Mouse (Mus musculus) CH12.LX (cell line): ENCODE measurements around the gene Oscar. TPM values are rescaled to one million over a fixed set of nuclear protein-coding genes. Genes with fewer than 3 reads are reported as not detected.

Source experiments
- DNase-seq: peaks from one replicate; pipeline ENCODE4 v3.0.0-alpha.2; 2013; ENCODE audit errors: extremely low read depth
- H3K27ac ChIP-seq: 2 replicates; pipeline ENCODE4 v1.5.1; 2012; ENCODE audit warnings: low read depth, mild to moderate bottlenecking, control low read depth, moderate library complexity; ENCODE audit not compliant: insufficient read depth
- H3K27me3 ChIP-seq: replicated peaks from 2 replicates; pipeline ENCODE3; 2012; ENCODE audit warnings: inconsistent platforms
- H3K36me3 ChIP-seq, 2 experiments: replicated peaks in 1 of 2; 2 replicates each; pipeline versions ENCODE3 to v1.6.1; 2012; ENCODE audit warnings: inconsistent platforms in 1 of 2, low read length in 1 of 2, mild to moderate bottlenecking in 1 of 2, mixed read lengths in 1 of 2, moderate library complexity in 1 of 2; ENCODE audit not compliant: control insufficient read depth in 1 of 2, insufficient read depth in 1 of 2
- H3K4me1 ChIP-seq, 2 experiments: 2 replicates each; pipeline ENCODE4 v1.6.1; 2012; ENCODE audit warnings: inconsistent platforms in 1 of 2, moderate library complexity in 1 of 2; ENCODE audit not compliant: insufficient read depth in 2 of 2, control insufficient read depth in 1 of 2
- H3K4me2 ChIP-seq: 2 replicates; pipeline ENCODE4 v1.6.1; 2012; ENCODE audit warnings: low read depth, mild to moderate bottlenecking, control low read depth; ENCODE audit not compliant: poor library complexity, insufficient read depth, severe bottlenecking
- H3K4me3 ChIP-seq, 3 experiments: fragments of 150-350 bp in 1 of 3; sonication (generic) in 1 of 3; replicated peaks in 1 of 3; 2 replicates each; pipeline versions ENCODE3 to v1.5.1; 2011 to 2012; ENCODE audit warnings: low read depth in 2 of 3, low read length in 2 of 3, mild to moderate bottlenecking in 2 of 3, moderate library complexity in 2 of 3, control low read depth in 1 of 3, improper control_type of control experiment in 1 of 3, inconsistent platforms in 1 of 3, mixed read lengths in 1 of 3; ENCODE audit not compliant: poor library complexity in 1 of 3
- H3K79me2 ChIP-seq: replicated peaks from 2 replicates; pipeline ENCODE4 v1.6.1; 2012; ENCODE audit warnings: mild to moderate bottlenecking, moderate library complexity; ENCODE audit not compliant: control insufficient read depth, poor library complexity, insufficient read depth, severe bottlenecking; ENCODE audit errors: extremely low read depth
- H3K9ac ChIP-seq: 2 replicates; pipeline ENCODE4 v1.6.1; 2012; ENCODE audit warnings: low read depth, mild to moderate bottlenecking, control low read depth, moderate library complexity; ENCODE audit not compliant: insufficient read depth
- H3K9me3 ChIP-seq: replicated peaks from 2 replicates; pipeline ENCODE3; 2012; ENCODE audit warnings: low read length, inconsistent platforms, mixed read lengths
- BHLHE40 ChIP-seq: IDR thresholded peaks from 2 replicates; pipeline ENCODE4 v1.6.1; 2011; ENCODE audit warnings: mild to moderate bottlenecking, low read depth, low read length, improper control_type of control experiment
- CHD2 ChIP-seq: IDR thresholded peaks from 2 replicates; pipeline ENCODE4 v1.6.1; 2011; ENCODE audit warnings: low read length, improper control_type of control experiment
- CTCF ChIP-seq, 2 experiments: IDR thresholded peaks in 1 of 2; conservative IDR thresholded peaks in 1 of 2; 2 replicates each; pipeline ENCODE4 v1.5.1; 2011 to 2012; ENCODE audit warnings: low read depth in 2 of 2, low read length in 2 of 2, improper control_type of control experiment in 1 of 2, inconsistent platforms in 1 of 2, mild to moderate bottlenecking in 1 of 2, moderate library complexity in 1 of 2
- E2F4 ChIP-seq: IDR thresholded peaks from 2 replicates; pipeline ENCODE4 v1.6.1; 2011; ENCODE audit warnings: low read depth, low read length, improper control_type of control experiment; ENCODE audit not compliant: insufficient replicate concordance
- ELF1 ChIP-seq: IDR thresholded peaks from 2 replicates; pipeline ENCODE4 v1.6.1; 2014; ENCODE audit warnings: low read depth, mild to moderate bottlenecking, inconsistent platforms, low read length, improper control_type of control experiment
- EP300 ChIP-seq: IDR thresholded peaks from 2 replicates; pipeline ENCODE4 v1.6.1; 2011; ENCODE audit warnings: low read length, improper control_type of control experiment
- HCFC1 ChIP-seq: IDR thresholded peaks from 2 replicates; pipeline ENCODE4 v1.6.1; 2012; ENCODE audit warnings: low read depth, mild to moderate bottlenecking, inconsistent platforms, low read length, improper control_type of control experiment
- JUN ChIP-seq: IDR thresholded peaks from 2 replicates; pipeline ENCODE4 v1.6.1; 2011; ENCODE audit warnings: low read depth, mild to moderate bottlenecking, low read length, improper control_type of control experiment, moderate library complexity; ENCODE audit not compliant: insufficient read depth
- JUND ChIP-seq: conservative IDR thresholded peaks from 2 replicates; pipeline ENCODE4 v1.6.1; 2011; ENCODE audit warnings: low read depth, low read length, improper control_type of control experiment
- MAFK ChIP-seq: IDR thresholded peaks from 2 replicates; pipeline ENCODE4 v1.6.1; 2011; ENCODE audit warnings: low read length, improper control_type of control experiment; ENCODE audit not compliant: insufficient replicate concordance
- MAX ChIP-seq: IDR thresholded peaks from 2 replicates; pipeline ENCODE4 v1.6.1; 2011; ENCODE audit warnings: low read length, improper control_type of control experiment
- MAZ ChIP-seq: IDR thresholded peaks from 2 replicates; pipeline ENCODE4 v1.6.1; 2012; ENCODE audit warnings: low read depth, mild to moderate bottlenecking, inconsistent platforms, low read length, improper control_type of control experiment, moderate library complexity
- MEF2A ChIP-seq: IDR thresholded peaks from 2 replicates; pipeline ENCODE4 v1.6.1; 2014; ENCODE audit warnings: low read depth, mild to moderate bottlenecking, inconsistent platforms, low read length, improper control_type of control experiment, borderline replicate concordance
- MXI1 ChIP-seq: IDR thresholded peaks from 2 replicates; pipeline ENCODE4 v1.6.1; 2011; ENCODE audit warnings: mild to moderate bottlenecking, low read depth, low read length, improper control_type of control experiment
- MYC ChIP-seq: IDR thresholded peaks from 2 replicates; pipeline ENCODE4 v1.6.1; 2011; ENCODE audit warnings: low read depth, mild to moderate bottlenecking, improper control_type of control experiment, low read length
- POLR2A ChIP-seq: IDR thresholded peaks from 2 replicates; pipeline ENCODE4 v1.6.1; 2011; ENCODE audit warnings: low read depth, mild to moderate bottlenecking, improper control_type of control experiment, low read length
- POLR2AphosphoS2 ChIP-seq: IDR thresholded peaks from 2 replicates; pipeline ENCODE4 v1.6.1; 2011; ENCODE audit warnings: low read depth, low read length, improper control_type of control experiment
- RAD21 ChIP-seq: IDR thresholded peaks from 2 replicates; pipeline ENCODE4 v1.6.1; 2011; ENCODE audit warnings: low read depth, mild to moderate bottlenecking, low read length, improper control_type of control experiment, moderate library complexity
- RCOR1 ChIP-seq: conservative IDR thresholded peaks from 2 replicates; pipeline ENCODE4 v1.6.1; 2012; ENCODE audit warnings: low read depth, mild to moderate bottlenecking, inconsistent platforms, low read length, improper control_type of control experiment
- SIN3A ChIP-seq: IDR thresholded peaks from 2 replicates; pipeline ENCODE4 v1.6.1; 2012; ENCODE audit warnings: low read length, improper control_type of control experiment, inconsistent platforms
- SMC3 ChIP-seq: IDR thresholded peaks from 2 replicates; pipeline ENCODE4 v1.6.1; 2011; ENCODE audit warnings: low read depth, low read length, improper control_type of control experiment
- TBP ChIP-seq: conservative IDR thresholded peaks from 2 replicates; pipeline ENCODE4 v1.6.1; 2011; ENCODE audit warnings: low read depth, low read length, improper control_type of control experiment
- TCF12 ChIP-seq: IDR thresholded peaks from 2 replicates; pipeline ENCODE4 v1.6.1; 2014; ENCODE audit warnings: low read depth, mild to moderate bottlenecking, inconsistent platforms, low read length, improper control_type of control experiment
- UBTF ChIP-seq: IDR thresholded peaks from 2 replicates; pipeline ENCODE4 v1.6.1; 2012; ENCODE audit warnings: low read depth, mild to moderate bottlenecking, inconsistent platforms, low read length, improper control_type of control experiment, moderate library complexity
- USF1 ChIP-seq: IDR thresholded peaks from 2 replicates; pipeline ENCODE4 v1.6.1; 2014; ENCODE audit warnings: low read depth, mild to moderate bottlenecking, inconsistent platforms, low read length, improper control_type of control experiment
- USF2 ChIP-seq: conservative IDR thresholded peaks from 2 replicates; pipeline ENCODE4 v1.6.1; 2011; ENCODE audit warnings: low read depth, low read length, improper control_type of control experiment
- ZC3H11A ChIP-seq: IDR thresholded peaks from 2 replicates; pipeline ENCODE4 v1.6.1; 2012; ENCODE audit warnings: low read depth, mild to moderate bottlenecking, inconsistent platforms, low read length, improper control_type of control experiment
- ZNF384 ChIP-seq: IDR thresholded peaks from 2 replicates; pipeline ENCODE4 v1.6.1; 2012; ENCODE audit warnings: low read depth, low read length, improper control_type of control experiment, inconsistent platforms
- dilution Hi-C: fragments of 300-500 bp; cut with MboI; formaldehyde crosslinking; loops from 2 replicates; pipeline ENCODE4 v1.14.3; 2020; ENCODE audit warnings: low sequenced_read_pairs; ENCODE audit not compliant: extremely low pct_unique_long_range_greater_than_20kb, extremely low pct_ligation_motif_present
- in situ Hi-C: fragments of 300-500 bp; cut with MboI; formaldehyde crosslinking; loops from 3 replicates; pipeline ENCODE4 v1.14.3; 2019; ENCODE audit warnings: low sequenced_read_pairs, low pct_ligation_motif_present, low pct_unique_long_range_greater_than_20kb, mixed read lengths
- polyA plus RNA-seq: library from polyadenylated mRNA; unstranded; fragments of >175 nt; gene quantifications from 2 replicates; pipeline ENCODE4 v1.2.1, GENCODE M21; 2012; ENCODE audit warnings: low read depth; ENCODE audit not compliant: insufficient read length
- total RNA-seq, 2 experiments: library from RNA; depleted of rRNA; stranded (reverse); fragments of 300-350 nt in 1 of 2; fragments of >200 nt in 1 of 2; gene quantifications; 2 replicates each; pipeline ENCODE4 v1.2.3; 2012 to 2014

Gene Oscar
- total and polyA plus RNA-seq, 3 experiments: 0.39 TPM; not detected in 2

- Histone ChIP-seq H3K4me2 (no peak overlapping the region), H3K9ac (no peak overlapping the region), H3K4me1 (peaks cover 0 to 15% of the 10 kb centered on the region in 2 experiments; a peak in 2 of 4 replicates), H3K79me2 (no peaks in the 10 kb centered on the region), H3K36me3 (no peaks in the 10 kb centered on the region), H3K27ac (no peak overlapping the region), H3K27me3 (no peaks in the 10 kb centered on the region), H3K4me3 (no peak overlapping the region), H3K9me3 (no peaks in the 10 kb centered on the region)
- dilution Hi-C loops (no loop called here), in situ Hi-C loops (no loop called here)
- TF ChIP-seq HCFC1 (no peak), BHLHE40 (no peak), TBP (no peak), USF1 (no peak), MEF2A (no peak), SIN3A (no peak), TCF12 (no peak), MYC (no peak), EP300 (no peak), JUN (no peak), ELF1 (no peak), MAX (no peak), MXI1 (no peak), USF2 (no peak), POLR2A (no peak), MAZ (no peak), UBTF (no peak), RAD21 (no peak), E2F4 (no peak)
- no peak for DNase-seq
Observed at GRCm38 (mm10) chr7:3587292-3587691, 28.7 kb downstream of the Oscar start.

- Histone ChIP-seq H3K36me3 (no peaks in the 10 kb centered on the region), H3K79me2 (no peaks in the 10 kb centered on the region), H3K4me1 (peaks cover under 1 to 19% of the 10 kb centered on the region in 2 experiments; a peak in 3 of 4 replicates), H3K4me3 (no peak overlapping the region), H3K27me3 (no peaks in the 10 kb centered on the region), H3K9me3 (no peaks in the 10 kb centered on the region), H3K4me2 (no peak overlapping the region), H3K27ac (no peak overlapping the region), H3K9ac (no peak overlapping the region)
- in situ Hi-C loops (no loop called here), dilution Hi-C loops (no loop called here)
- TF ChIP-seq POLR2A (no peak), TCF12 (no peak), RCOR1 (no peak), UBTF (no peak), CHD2 (no peak), ZNF384 (no peak), ZC3H11A (no peak), TBP (no peak), MAZ (no peak), JUND (no peak), USF2 (no peak), MAFK (no peak), MYC (no peak), MAX (no peak), SMC3 (no peak), CTCF (conservative IDR thresholded peaks at IDR 0.05 in 1 of 2, IDR thresholded peaks at IDR 0.05 in 1 of 2; ENCODE audit: low read depth in 2 of 2, low read length in 2 of 2) (no peak), ELF1 (no peak), POLR2AphosphoS2 (no peak), JUN (no peak), SIN3A (no peak)
- no peak for DNase-seq
Observed at GRCm38 (mm10) chr7:3586255-3586654, 29.7 kb downstream of the Oscar start.
